Mouse (Mus musculus): ENCODE measurements around the gene Rangrf. TPM values are rescaled to one million over a fixed set of nuclear protein-coding genes. Genes with fewer than 3 reads are reported as not detected.
"Not testable (repeated sequence)": the region's sequence is repeated elsewhere in the genome, so short reads cannot be mapped to it uniquely, and the experiment has no call there.

The Rangrf gene
- total RNA-seq, 2 experiments from 2014 or later, result 13.7 to 18.6 TPM

GRCm38 (mm10) chr11:68955473-68955872 is 19.5 kb downstream of the Rangrf start:
- intact Hi-C loops (cut with DNase I), result no loop called here
- no peak for DNase-seq (ENCODE audit: low spot score in 2 of 2)

- intact Hi-C loops (cut with DNase I), result no loop called here
- no peak for DNase-seq (ENCODE audit: low spot score in 2 of 2)
These were observed 20.6 kb downstream of the Rangrf start for GRCm38 (mm10) chr11:68954408-68954807.

- DNase-seq (ENCODE audit: low spot score in 2 of 2), result no peak
- intact Hi-C loops (cut with DNase I), result no loop called here
These were observed 21.1 kb downstream of the Rangrf start for GRCm38 (mm10) chr11:68953903-68954302.

- intact Hi-C loops (cut with DNase I), result no loop called here
- peak in 1 of 2 experiments; percentile 51 for DNase-seq (ENCODE audit: low spot score in 2 of 2)
These were observed 27.4 kb downstream of the Rangrf start for GRCm38 (mm10) chr11:68947542-68947993.

- intact Hi-C loops (cut with DNase I), result no loop called here
These were observed 28.1 kb downstream of the Rangrf start for GRCm38 (mm10) chr11:68946806-68947440.

GRCm38 (mm10) chr11:68946001-68946400 is 29.0 kb downstream of the Rangrf start:
- intact Hi-C loops (cut with DNase I), result no loop called here
- no peak for DNase-seq (ENCODE audit: low spot score in 2 of 2)

More at GRCm38 (mm10) chr11:68946806-68947440, 28.1 kb downstream of the Rangrf start:
- DNase-seq (ENCODE audit: low spot score in 2 of 2), result peak; percentile 64 to 73

GRCm38 (mm10) chr11:68945245-68945644 is 29.7 kb downstream of the Rangrf start:
- intact Hi-C loops (cut with DNase I), result no loop called here
- DNase-seq (ENCODE audit: low spot score in 2 of 2), result no peak

GRCm38 (mm10) chr11:68942731-68943130 is 32.3 kb downstream of the Rangrf start:
- DNase-seq (ENCODE audit: low spot score in 2 of 2), result no peak
- intact Hi-C loops (cut with DNase I), result no loop called here

GRCm38 (mm10) chr11:68940516-68940915 is 34.5 kb downstream of the Rangrf start:
- DNase-seq (ENCODE audit: low spot score in 2 of 2), result no peak
- intact Hi-C loops (cut with DNase I), result no loop called here

- DNase-seq (ENCODE audit: low spot score in 2 of 2), result peak; percentile 86 to 87
- intact Hi-C loops (cut with DNase I), result loop anchor here (5.0 kb wide), 1 partner anchor 37 kb away; the partner anchor contains the start of gene Rpl26
These were observed 35.3 kb downstream of the Rangrf start for GRCm38 (mm10) chr11:68939451-68940304.

- not testable (repeated sequence) for DNase-seq (ENCODE audit: low spot score in 2 of 2)
- intact Hi-C loops (cut with DNase I), result loop anchor here (5.0 kb wide), 1 partner anchor 35 kb away; the partner anchor contains the start of gene Rpl26
These were observed 38.0 kb downstream of the Rangrf start for GRCm38 (mm10) chr11:68936951-68937350.

- intact Hi-C loops (cut with DNase I), result no loop called here
- DNase-seq (ENCODE audit: low spot score in 2 of 2), result no peak
These were observed 41.0 kb downstream of the Rangrf start for GRCm38 (mm10) chr11:68933885-68934507.

GRCm38 (mm10) chr11:68929947-68930346 is 45.0 kb downstream of the Rangrf start:
- DNase-seq (ENCODE audit: low spot score in 2 of 2), result no peak
- intact Hi-C loops (cut with DNase I), result no loop called here

GRCm38 (mm10) chr11:68926981-68927380 is 48.0 kb downstream of the Rangrf start, which contains the start of gene Odf4:
Gene Odf4 (minus strand): TSS chr11:68927081.
- DNase-seq (ENCODE audit: low spot score in 2 of 2), result no peak
- intact Hi-C loops (cut with DNase I), result no loop called here

- intact Hi-C loops (cut with DNase I), result no loop called here
- DNase-seq (ENCODE audit: low spot score in 2 of 2), result no peak
These were observed 50.2 kb downstream of the Rangrf start for GRCm38 (mm10) chr11:68924749-68925148.

- DNase-seq (ENCODE audit: low spot score in 2 of 2), result no peak
- intact Hi-C loops (cut with DNase I), result no loop called here
These were observed 51.8 kb downstream of the Rangrf start for GRCm38 (mm10) chr11:68923191-68923590.
